Mouse (Mus musculus) testis, adult 2 months (tissue): Measurements from ENCODE around the gene Zfp39. TPM values are rescaled to one million over a fixed set of nuclear protein-coding genes. Genes with fewer than 3 reads are reported as not detected.
"Not testable (repeated sequence)": the region's sequence is repeated elsewhere in the genome, so short reads cannot be mapped to it uniquely, and the experiment has no call there.

ENCODE experiments used
- H3K27ac ChIP-seq: fragments of 200-500 bp; 2 replicates; pipeline ENCODE4 v1.5.1; 2012; ENCODE audit warnings: low read depth, low read length; ENCODE audit not compliant: control insufficient read depth, insufficient read depth
- H3K27me3 ChIP-seq: fragments of 200-500 bp; 2 replicates; pipeline ENCODE4 v1.6.1; 2012; ENCODE audit warnings: mild to moderate bottlenecking, low read length, moderate library complexity; ENCODE audit not compliant: control insufficient read depth, insufficient read depth
- H3K36me3 ChIP-seq: fragments of 200-500 bp; 2 replicates; pipeline ENCODE4 v1.6.1; 2012; ENCODE audit warnings: mild to moderate bottlenecking, low read length; ENCODE audit not compliant: control insufficient read depth, insufficient read depth
- H3K4me1 ChIP-seq: fragments of 200-500 bp; 2 replicates; pipeline ENCODE4 v1.6.1; 2012; ENCODE audit warnings: low read length; ENCODE audit not compliant: control insufficient read depth, insufficient read depth
- H3K4me3 ChIP-seq: fragments of 200-500 bp; 2 replicates; pipeline ENCODE4 v1.5.1; 2012; ENCODE audit warnings: low read depth, mild to moderate bottlenecking, low read length, moderate library complexity, mixed read lengths; ENCODE audit not compliant: control insufficient read depth
- CTCF ChIP-seq: fragments of 200-500 bp; IDR thresholded peaks from 2 replicates; pipeline ENCODE4 v1.5.1; 2012; ENCODE audit warnings: low read depth, mild to moderate bottlenecking, inconsistent platforms, low read length, moderate library complexity; ENCODE audit not compliant: control insufficient read depth, insufficient read depth, insufficient replicate concordance
- POLR2A ChIP-seq: fragments of 200-500 bp; IDR thresholded peaks from 2 replicates; pipeline ENCODE4 v1.6.1; 2012; ENCODE audit warnings: low read depth, mild to moderate bottlenecking, inconsistent platforms, low read length, moderate library complexity; ENCODE audit not compliant: control insufficient read depth
- polyA plus RNA-seq: library from polyadenylated mRNA; depleted of rRNA; stranded (reverse); fragments of >200 nt; gene quantifications from 2 replicates; pipeline ENCODE4 v1.2.3, GENCODE M21; 2012; rRNA removed

Zfp39 gene
- polyA plus RNA-seq, 1 experiment, result 35.2 TPM

DNA sequence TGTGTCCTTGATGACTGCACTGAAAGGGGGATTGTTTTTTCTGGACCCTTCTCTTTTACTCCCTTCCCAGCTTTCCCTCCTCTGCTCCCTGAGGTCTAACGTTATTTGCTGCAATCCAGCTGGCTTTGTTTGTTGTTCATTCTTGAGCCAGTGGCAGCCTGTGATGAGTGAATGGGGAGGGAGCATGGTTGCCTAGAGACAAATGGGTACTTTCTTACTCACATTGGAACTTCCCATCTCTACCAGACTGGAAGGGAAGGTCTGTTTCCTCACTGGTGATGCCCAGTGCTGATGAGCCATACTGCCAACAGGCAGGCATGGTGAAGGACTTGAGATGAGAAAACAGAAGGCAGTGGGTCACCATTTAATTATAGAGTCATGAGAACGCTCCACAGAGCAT is 54.3 kb downstream of the Zfp39 start:
- no peak for TF ChIP-seq CTCF
- TF ChIP-seq POLR2A, result no peak
- no peak overlapping the region for H3K4me3 ChIP-seq

DNA sequence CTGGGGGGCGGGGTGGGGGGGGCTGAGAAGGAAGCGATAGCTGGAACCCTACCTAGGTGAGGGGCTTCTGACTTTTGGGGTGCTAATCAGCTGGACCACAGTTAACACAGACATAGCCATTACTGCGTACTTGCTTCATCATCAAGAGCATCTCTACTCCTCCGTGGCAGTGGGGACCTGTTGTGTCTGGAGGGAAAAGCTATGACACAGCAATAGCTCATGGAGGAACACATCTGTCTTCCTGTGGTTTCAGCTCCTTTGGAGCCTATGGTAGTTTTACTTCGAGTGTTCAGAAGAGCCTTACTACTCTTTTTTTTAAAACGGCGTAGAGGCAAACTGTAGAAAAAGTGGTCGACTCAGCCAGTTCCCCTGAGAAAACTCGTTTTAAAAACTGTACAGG is 56.4 kb downstream of the Zfp39 start:
- no peaks in the 10 kb centered on the region for H3K36me3 ChIP-seq
- no peak overlapping the region for H3K4me3 ChIP-seq
- H3K27me3 ChIP-seq, result no peaks in the 10 kb centered on the region
- TF ChIP-seq CTCF (no peak), POLR2A (no peak)
- peaks cover 2% of the 10 kb centered on the region; the same call in 1 of the 2 replicates for H3K4me1 ChIP-seq
- H3K27ac ChIP-seq, result no peak overlapping the region

More for the DNA sequence above, 54.3 kb downstream of the Zfp39 start:
- Histone ChIP-seq H3K27ac (no peak overlapping the region), H3K36me3 (no peaks in the 10 kb centered on the region), H3K4me1 (peaks cover 2% of the 10 kb centered on the region; the same call in 1 of the 2 replicates), H3K27me3 (no peaks in the 10 kb centered on the region)

DNA sequence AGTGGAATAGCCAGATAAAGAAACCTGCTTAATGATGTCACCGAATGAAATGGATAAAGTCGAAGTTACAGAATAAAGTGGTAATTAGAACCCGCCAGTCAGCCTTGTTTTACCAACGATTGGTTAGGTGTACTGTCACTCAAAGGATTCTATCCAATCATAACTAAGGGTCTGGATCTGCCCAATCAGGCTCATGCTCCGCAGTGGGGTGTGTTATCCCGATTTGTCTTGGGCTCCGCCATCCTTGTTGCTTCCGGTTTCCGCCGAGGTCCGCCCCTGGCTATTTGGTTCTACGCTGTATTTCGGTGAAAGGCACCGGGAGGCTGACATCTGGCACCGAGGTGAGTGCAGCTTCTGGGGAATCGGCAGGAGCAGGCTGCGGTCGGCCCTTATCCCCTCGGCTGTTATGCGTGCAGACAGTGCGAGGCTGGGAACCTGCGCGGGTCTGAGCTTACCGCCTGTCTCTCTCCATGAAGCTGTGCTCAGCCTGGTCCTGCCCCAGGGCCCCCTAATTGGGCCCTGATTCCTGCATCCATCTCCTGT is 57.0 kb downstream of the Zfp39 start, which contains the start of gene Gm12258:
TSS of gene Gm12258 (plus strand) at position 240 of the 543 bp plus-strand sequence.
- peak within 1 kb of the TSS; percentile 14; the same call in 1 of the 2 replicates for H3K27ac ChIP-seq
- peak within 1 kb of the TSS; percentile 94 for H3K4me3 ChIP-seq
- peaks cover 2% of the 10 kb centered on the region; the same call in 1 of the 2 replicates for H3K4me1 ChIP-seq
- TF ChIP-seq CTCF (no peak), POLR2A (peak; percentile 62)
- no peaks in the 10 kb centered on the region for H3K36me3 ChIP-seq
- H3K27me3 ChIP-seq, result no peaks in the 10 kb centered on the region

DNA sequence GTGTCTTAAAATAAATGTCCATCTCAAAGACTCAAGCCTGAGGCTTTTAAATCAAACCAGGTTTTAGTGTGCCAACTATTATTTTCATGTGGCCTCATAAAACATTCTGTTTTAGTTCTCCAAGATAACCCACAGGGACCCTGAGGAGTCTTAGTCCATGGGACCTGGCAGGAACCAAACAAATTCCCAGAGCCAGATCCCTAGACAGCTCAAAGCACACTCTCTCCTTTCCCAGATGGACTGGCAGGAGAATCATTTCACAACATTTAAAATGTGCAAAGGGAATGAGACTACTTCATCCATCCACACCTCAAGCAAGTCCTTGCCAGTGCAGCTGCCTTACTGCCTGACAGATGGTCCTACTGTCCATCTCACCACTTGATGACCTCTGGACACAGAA is 65.1 kb downstream of the Zfp39 start, which contains the start of gene Olfr311:
TSS of gene Olfr311 (plus strand) at position 301 of the 400 bp plus-strand sequence.
- not testable (repeated sequence) for H3K27ac ChIP-seq, H3K4me3 ChIP-seq, H3K27me3 ChIP-seq, H3K36me3 ChIP-seq, H3K4me1 ChIP-seq

Other genes starting within 250 kb of the Zfp39 start
- gene Olfr322, start 245.4 kb downstream of the Zfp39 start, polyA plus RNA-seq, result not detected in 2 replicates
- not detected in 2 replicates for gene Olfr320, start 223.1 kb downstream of the Zfp39 start, polyA plus RNA-seq
- gene Olfr319, start 205.1 kb downstream of the Zfp39 start, polyA plus RNA-seq, result not detected in 2 replicates
- 0.35 TPM in 1 of 2 replicates, not detected in the other for gene Olfr318, start 180.2 kb downstream of the Zfp39 start, polyA plus RNA-seq
- gene Olfr317, start 165.0 kb downstream of the Zfp39 start, polyA plus RNA-seq, result 0.16 and 0.96 TPM in 2 replicates
- gene Olfr316, start 151.5 kb downstream of the Zfp39 start, polyA plus RNA-seq, result 0.29 and 3.1 TPM in 2 replicates
- not detected in 2 replicates for gene Olfr315, start 131.0 kb downstream of the Zfp39 start, polyA plus RNA-seq
- not detected in 2 replicates for gene Olfr314, start 121.3 kb downstream of the Zfp39 start, polyA plus RNA-seq
- 142 and 144 TPM in 2 replicates for gene Fam183b, start 102.3 kb downstream of the Zfp39 start, polyA plus RNA-seq
- gene Olfr313, start 89.2 kb downstream of the Zfp39 start, polyA plus RNA-seq, result 0.09 and 0.42 TPM in 2 replicates
- gene Olfr312, start 75.0 kb downstream of the Zfp39 start, polyA plus RNA-seq, result 0.02 and 0.06 TPM in 2 replicates
- gene Olfr311, start 65.0 kb downstream of the Zfp39 start, polyA plus RNA-seq, result not detected in 2 replicates
- gene Gm12258, start 57.1 kb downstream of the Zfp39 start, polyA plus RNA-seq, result 1.4 and 1.7 TPM in 2 replicates
- 3.1 and 9.7 TPM in 2 replicates for gene 2810021J22Rik, start 37.0 kb downstream of the Zfp39 start, polyA plus RNA-seq
- 6.8 and 10.1 TPM in 2 replicates for gene Btnl10, start 13.7 kb upstream of the Zfp39 start, polyA plus RNA-seq
- gene Rnf187, start 34.7 kb upstream of the Zfp39 start, polyA plus RNA-seq, result 215 and 247 TPM in 2 replicates
- gene Hist3h2ba, start 44.7 kb upstream of the Zfp39 start, polyA plus RNA-seq, result 8.7 and 8.9 TPM in 2 replicates
- gene Hist3h2a, start 50.5 kb upstream of the Zfp39 start, polyA plus RNA-seq, result 6.4 and 6.5 TPM in 2 replicates
- gene Trim17, start 50.5 kb upstream of the Zfp39 start, polyA plus RNA-seq, result 166 and 167 TPM in 2 replicates
- gene Trim11, start 73.9 kb upstream of the Zfp39 start, polyA plus RNA-seq, result 44.1 and 48.9 TPM in 2 replicates
- 1.9 and 2.8 TPM in 2 replicates for gene Obscn, start 232.2 kb upstream of the Zfp39 start, polyA plus RNA-seq